Mouse (Mus musculus): ENCODE measurements around the gene Scg3.

GRCm38 (mm10) chr9:75683426-75684191 lies at the start of gene Scg3:
- no peak for TF ChIP-seq FLI1 (IDR thresholded peaks at IDR 0.05; ENCODE audit: low read length)
- TF ChIP-seq GATA1 (IDR thresholded peaks at IDR 0.05; ENCODE audit: borderline replicate concordance, low read length): no peak

All from megakaryocyte, embryonic 14.5 days (primary cell).